ENCODE assay signal across 32 mouse cellular contexts in genomic region chr11:114694451-114694850, GRCm38 (mm10). TPM values are rescaled to one million over a fixed set of nuclear protein-coding genes. Genes with fewer than 3 reads are reported as not detected.
DNase-seq lines count a peak whose midpoint lies in the region; ATAC-seq and TF ChIP-seq lines count a peak whose summit lies in the region.
"Had no signal": no experiment of that assay in that cellular context is flagged by ENCODE, and none has a peak within 500 bp of the region (broad histone marks: within the 10 kb centered on the region; RNA-seq: fewer than 3 reads in every experiment).

No protein-coding gene starts in this region.

- no peak for TF ChIP-seq CTCF in gastrocnemius, adult 2 months (IDR thresholded peaks at IDR 0.05)
- TF ChIP-seq CTCF in ES-Bruce4 (IDR thresholded peaks at IDR 0.05; ENCODE audit: low read depth, low read length) = no peak
- no peak for TF ChIP-seq CTCF in stomach, postnatal 0 days (IDR thresholded peaks at IDR 0.05; ENCODE audit: low read depth)

- no peak overlapping the region for H3K4me3 ChIP-seq in gastrocnemius, adult 2 months
- no peak overlapping the region for H3K4me3 ChIP-seq in ES-Bruce4 (ENCODE audit: low read depth, low read length)
- H3K4me3 ChIP-seq in stomach, postnatal 0 days (ENCODE audit: low read depth, low read length) = no peak overlapping the region
- H3K4me3 ChIP-seq: embryonic facial prominence, embryonic 13.5 days; forebrain, embryonic 10.5 days; forebrain, embryonic 15.5 days; heart, embryonic 13.5 days; liver, embryonic 15.5 days; midbrain, embryonic 10.5 days; midbrain, embryonic 15.5 days had no signal

- peak; percentile 48 for DNase-seq in gastrocnemius, adult 2 months
- DNase-seq in gastrocnemius, postnatal 4 days (ENCODE audit: low spot score in 2 of 2) = no peak
- DNase-seq in adrenal gland, postnatal 25 days = peak; percentile 62
- no peak for DNase-seq in stomach, postnatal 0 days (ENCODE audit: low spot score)
- DNase-seq in neural tube, embryonic 10.5 days (ENCODE audit: extremely low spot score, low spot score) = no peak
- DNase-seq in left cerebral cortex, postnatal 4 days = no peak
- DNase-seq: cerebellum, adult 11-12 months; cerebellum, postnatal 10 days; heart, postnatal 10 days; kidney, adult 2 months; kidney, postnatal 36 days; layer of hippocampus, postnatal 36 days; liver; lung, embryonic 14.5 days; lung, postnatal 14 days; right cerebral cortex, postnatal 4 days; thymus, adult 2 months; thymus, postnatal 36 days had no signal

- H3K9ac ChIP-seq in ES-Bruce4 (ENCODE audit: low read depth, poor library complexity, severe bottlenecking) = no peak overlapping the region
- H3K9ac ChIP-seq in stomach, postnatal 0 days (ENCODE audit: low read length) = no peak overlapping the region
- H3K9ac ChIP-seq: embryonic facial prominence, embryonic 13.5 days; forebrain, embryonic 15.5 days; heart, embryonic 13.5 days; liver, embryonic 15.5 days; lung, embryonic 14.5 days; midbrain, embryonic 15.5 days had no signal

- intact Hi-C loops in gastrocnemius, adult 2 months (cut with DNase I) = loop anchor here (5.0 kb wide), 1 partner anchor 1237 kb away; no protein-coding TSS in a partner anchor
- intact Hi-C loops in left cerebral cortex, postnatal 4 days (cut with DNase I) = no loop called here

- no peak for TF ChIP-seq EP300 in ES-Bruce4 (IDR thresholded peaks at IDR 0.05; ENCODE audit: insufficient read depth, low read depth, low read length)
- TF ChIP-seq EP300 in stomach, postnatal 0 days (optimal IDR thresholded peaks at IDR 0.05) = no peak

- H3K4me1 ChIP-seq in ES-Bruce4 (ENCODE audit: control insufficient read depth, insufficient read depth, low read length) = peaks cover 11% of the 10 kb centered on the region
- no peaks in the 10 kb centered on the region for H3K4me1 ChIP-seq in stomach, postnatal 0 days (replicated peaks; ENCODE audit: control insufficient read depth, insufficient read depth)
- H3K4me1 ChIP-seq: forebrain, embryonic 15.5 days; midbrain, embryonic 15.5 days had no signal

- no peaks in the 10 kb centered on the region for H3K9me3 ChIP-seq in ES-Bruce4 (replicated peaks; ENCODE audit: control insufficient read depth, insufficient read depth, low read length, poor library complexity, severe bottlenecking)
- H3K9me3 ChIP-seq in stomach, postnatal 0 days (ENCODE audit: control insufficient read depth, low read length) = no peaks in the 10 kb centered on the region
- H3K9me3 ChIP-seq: embryonic facial prominence, embryonic 13.5 days; forebrain, embryonic 10.5 days; forebrain, embryonic 15.5 days; liver, embryonic 15.5 days; midbrain, embryonic 10.5 days; midbrain, embryonic 15.5 days had no signal

- ATAC-seq in stomach, postnatal 0 days (ENCODE audit: low FRiP score, low TSS enrichment) = no peak
- ATAC-seq: forebrain, embryonic 15.5 days; hindbrain, embryonic 16.5 days; midbrain, embryonic 15.5 days had no signal

- H3K36me3 ChIP-seq in ES-Bruce4 (ENCODE audit: control insufficient read depth, insufficient read depth, low read length, poor library complexity, severe bottlenecking) = peaks cover 2% of the 10 kb centered on the region; the same call in 1 of the 2 replicates
- no peaks in the 10 kb centered on the region; the same call in 1 of the 2 replicates for H3K36me3 ChIP-seq in stomach, postnatal 0 days (ENCODE audit: control insufficient read depth, insufficient read depth, low read length)
- H3K36me3 ChIP-seq: midbrain, embryonic 15.5 days had no signal

- H3K27me3 ChIP-seq in ES-Bruce4 (ENCODE audit: control insufficient read depth, insufficient read depth, low read length, poor library complexity, severe bottlenecking) = no peaks in the 10 kb centered on the region
- H3K27me3 ChIP-seq in stomach, postnatal 0 days (ENCODE audit: control insufficient read depth, insufficient read depth, low read length) = no peaks in the 10 kb centered on the region
- H3K27me3 ChIP-seq: embryonic facial prominence, embryonic 13.5 days; forebrain, embryonic 15.5 days; heart, embryonic 13.5 days; liver, embryonic 15.5 days; midbrain, embryonic 15.5 days had no signal

- no peak overlapping the region for H3K4me2 ChIP-seq in stomach, postnatal 0 days (replicated peaks; ENCODE audit: low read depth)
- H3K4me2 ChIP-seq: embryonic facial prominence, embryonic 13.5 days; forebrain, embryonic 15.5 days; heart, embryonic 13.5 days; liver, embryonic 15.5 days; lung, embryonic 14.5 days; midbrain, embryonic 15.5 days had no signal

- no peak overlapping the region for H3K27ac ChIP-seq in gastrocnemius, adult 2 months
- H3K27ac ChIP-seq in ES-Bruce4 (ENCODE audit: insufficient read depth, low read length) = peak overlapping the region; percentile 7; the same call in 1 of the 2 replicates
- H3K27ac ChIP-seq in stomach, postnatal 0 days (replicated peaks) = no peak overlapping the region
- H3K27ac ChIP-seq: embryonic facial prominence, embryonic 13.5 days; forebrain, embryonic 10.5 days; forebrain, embryonic 15.5 days; heart, embryonic 13.5 days; liver, embryonic 15.5 days; midbrain, embryonic 10.5 days; midbrain, embryonic 15.5 days had no signal

- no peak for TF ChIP-seq POLR2A in ES-Bruce4 (IDR thresholded peaks at IDR 0.05; ENCODE audit: insufficient read depth, low read length)

- WGBS in stomach, postnatal 0 days = 66% methylated on average over 2 of the region's 2 CpGs

RNA-seq across cellular contexts. Expression of gene Ttyh2, which starts 19.2 kb away (rescaled TPM):
- 10 to 100 TPM; 15.7 to 17.4 TPM for total RNA-seq in gastrocnemius, adult 2 months (2021)
- 100 to 1,000 TPM; 101 to 108 TPM for total RNA-seq in gastrocnemius, postnatal 4 days (2021)
- 11.7 and 11.8 TPM in 2 replicates for polyA plus RNA-seq in ES-Bruce4 (2011; ENCODE audit: insufficient read depth, insufficient read length, low read depth, missing spikeins)
- 120 and 145 TPM in 2 replicates for total RNA-seq in adrenal gland, postnatal 25 days (2021)
- polyA plus RNA-seq in stomach, postnatal 0 days (2015; fragmentation: Nextera tagmentation; extraction: Ambion mirVana) = 12.5 and 14.7 TPM in 2 replicates
- 10 to 100 TPM; 19.9 to 21.4 TPM for total RNA-seq in left cerebral cortex, postnatal 4 days (2021)

RNA-seq across cellular contexts. Expression of gene Rpl38, which starts 26.1 kb away (rescaled TPM):
- 100 to 1,000 TPM; 544 to 670 TPM for total RNA-seq in gastrocnemius, adult 2 months (2021)
- total RNA-seq in gastrocnemius, postnatal 4 days (2021) = 1,000 to 10,000 TPM; 1,199 to 1,226 TPM
- polyA plus RNA-seq in ES-Bruce4 (2011; ENCODE audit: insufficient read depth, insufficient read length, low read depth, missing spikeins) = 1,928 and 2,044 TPM in 2 replicates
- 1,060 and 1,162 TPM in 2 replicates for total RNA-seq in adrenal gland, postnatal 25 days (2021)
- 1,058 and 1,265 TPM in 2 replicates for polyA plus RNA-seq in stomach, postnatal 0 days (2015; fragmentation: Nextera tagmentation; extraction: Ambion mirVana)
- 1,000 to 10,000 TPM; 1,144 to 1,233 TPM for total RNA-seq in left cerebral cortex, postnatal 4 days (2021)

RNA-seq across cellular contexts. Expression of gene Dnaic2, which starts 32.8 kb away (rescaled TPM):
- under 1 TPM; 0.08 to 0.14 TPM for total RNA-seq in gastrocnemius, adult 2 months (2021)
- 1 to 10 TPM; 1.3 to 2.0 TPM for total RNA-seq in gastrocnemius, postnatal 4 days (2021)
- 1.3 and 1.7 TPM in 2 replicates for polyA plus RNA-seq in ES-Bruce4 (2011; ENCODE audit: insufficient read depth, insufficient read length, low read depth, missing spikeins)
- total RNA-seq in adrenal gland, postnatal 25 days (2021) = 0.67 and 1.2 TPM in 2 replicates
- polyA plus RNA-seq in stomach, postnatal 0 days (2015; fragmentation: Nextera tagmentation; extraction: Ambion mirVana) = 0.35 and 0.36 TPM in 2 replicates
- total RNA-seq in left cerebral cortex, postnatal 4 days (2021) = 1 to 10 TPM; 1.5 to 1.8 TPM
- total RNA-seq: common myeloid progenitor, adult 5-6 weeks; gastrocnemius, adult 8-10 months; hematopoietic stem cell, adult 5-6 weeks; megakaryocyte progenitor cell, adult 5-6 weeks; MEL had no signal

Comparison
In these comparisons a context has a peak if more than half of its experiments do, and no peak if none do; other contexts are left out.
1. DNase-seq: peak in gastrocnemius, adult 2 months (single experiment) and adrenal gland, postnatal 25 days (single experiment); none in gastrocnemius, postnatal 4 days (0 of 2), stomach, postnatal 0 days (single experiment), neural tube, embryonic 10.5 days (single experiment) and left cerebral cortex, postnatal 4 days (single experiment).